Mouse (Mus musculus): ENCODE measurements around the gene Thtpa.

Thtpa gene

DNA sequence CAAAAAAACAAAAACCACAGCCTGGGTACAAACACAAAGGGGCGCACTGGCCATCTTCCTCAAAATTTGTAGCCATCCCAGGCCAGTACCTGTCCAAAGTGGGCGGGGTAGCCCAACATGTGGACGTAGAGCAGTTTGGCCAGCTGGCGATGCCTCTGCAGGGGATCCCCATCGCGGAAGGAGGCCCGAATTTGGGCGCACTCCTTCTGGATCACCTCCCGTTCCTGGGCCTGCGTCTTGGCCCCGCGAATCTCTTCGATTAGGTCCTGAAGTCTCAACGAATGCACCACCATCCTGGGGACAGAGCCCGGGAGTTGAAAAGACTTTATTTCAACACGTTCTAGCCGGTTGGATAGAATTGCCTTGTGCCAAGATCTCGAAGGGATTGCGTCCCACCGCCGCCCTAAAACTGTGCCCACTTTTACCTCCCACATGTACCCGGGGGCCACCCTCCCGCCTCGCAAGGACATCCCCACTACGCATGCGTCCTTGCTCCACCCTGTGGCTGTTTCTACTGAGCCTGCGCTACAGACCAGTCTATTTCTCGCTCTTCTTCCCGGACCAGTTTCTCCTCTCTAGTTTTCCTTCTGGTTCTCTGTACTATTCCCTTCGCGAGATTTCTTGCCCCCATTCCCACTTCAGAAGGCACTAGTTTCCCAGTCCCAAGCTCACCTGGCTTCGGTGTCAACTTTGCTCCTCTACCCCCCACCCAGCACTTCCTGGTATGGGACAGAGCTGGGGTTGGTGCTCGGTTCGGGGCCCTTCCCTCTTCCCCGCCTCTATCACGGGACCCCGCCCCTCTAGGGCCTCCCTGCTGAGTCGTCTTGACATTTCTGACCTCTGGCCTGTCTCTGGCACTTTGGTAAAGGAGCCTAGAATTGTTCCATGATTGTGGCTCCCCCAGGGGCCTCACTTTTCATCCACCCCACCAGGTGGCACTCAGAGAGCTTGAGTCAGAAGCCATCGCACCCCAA, 11.5 kb downstream of the Thtpa start, which contains the start of gene Ap1g2:
Gene Ap1g2 (minus strand): TSS at position 758 of the 974 bp plus-strand sequence.
- peak; percentile 93 for DNase-seq (ENCODE audit: low read depth, low spot score)

GRCm38 (mm10) chr14:55106990-55107389, 12.4 kb downstream of the Thtpa start:
- DNase-seq (ENCODE audit: low read depth, low spot score): no peak

- no peak for DNase-seq (ENCODE audit: low read depth, low spot score)
Measured at GRCm38 (mm10) chr14:55108202-55108870, 13.8 kb downstream of the Thtpa start.

DNA sequence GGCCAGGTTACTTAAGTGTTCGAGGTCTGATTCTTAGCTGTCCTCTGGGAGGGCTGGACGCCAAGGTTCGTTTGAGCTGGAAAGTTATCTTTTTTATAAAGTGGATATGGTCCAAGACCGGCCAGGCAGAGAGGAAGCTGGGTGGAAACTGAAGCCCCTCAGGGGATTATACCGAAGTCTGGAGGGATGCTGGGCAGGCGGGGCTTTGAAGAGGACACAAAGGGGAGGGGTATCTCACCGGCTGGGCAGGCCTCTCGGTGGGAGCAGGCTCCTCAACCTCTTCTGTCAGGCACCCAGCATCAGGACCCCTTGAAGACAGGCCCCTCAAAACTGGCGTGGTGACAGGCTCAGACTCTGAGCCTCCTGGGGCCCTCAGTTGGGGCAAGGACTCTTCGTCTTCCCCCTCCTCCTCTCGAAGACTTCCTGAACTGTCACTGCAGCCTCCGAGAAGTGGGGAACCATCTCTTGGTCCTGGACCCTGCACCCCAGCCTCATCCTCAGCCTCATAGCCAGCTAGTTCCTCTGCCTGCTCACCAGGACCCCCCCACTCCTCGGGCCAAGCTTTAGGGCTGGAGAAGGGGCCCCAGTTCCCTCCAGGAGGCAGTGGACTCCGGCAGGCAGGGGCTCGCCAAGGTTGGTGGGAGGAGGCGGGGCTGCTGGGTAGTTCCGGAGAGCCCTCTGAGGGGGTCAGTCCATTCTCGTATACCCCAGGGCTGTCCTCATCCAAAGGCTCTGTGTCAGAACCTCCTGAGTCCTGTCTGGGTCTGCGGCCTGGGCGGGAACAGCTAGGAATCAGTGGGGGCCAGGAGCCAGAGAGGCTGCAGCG, 14.7 kb downstream of the Thtpa start:
- DNase-seq (ENCODE audit: low read depth, low spot score): no peak

- DNase-seq (ENCODE audit: low read depth, low spot score): no peak
Measured at GRCm38 (mm10) chr14:55110076-55110475, 15.5 kb downstream of the Thtpa start.

DNA sequence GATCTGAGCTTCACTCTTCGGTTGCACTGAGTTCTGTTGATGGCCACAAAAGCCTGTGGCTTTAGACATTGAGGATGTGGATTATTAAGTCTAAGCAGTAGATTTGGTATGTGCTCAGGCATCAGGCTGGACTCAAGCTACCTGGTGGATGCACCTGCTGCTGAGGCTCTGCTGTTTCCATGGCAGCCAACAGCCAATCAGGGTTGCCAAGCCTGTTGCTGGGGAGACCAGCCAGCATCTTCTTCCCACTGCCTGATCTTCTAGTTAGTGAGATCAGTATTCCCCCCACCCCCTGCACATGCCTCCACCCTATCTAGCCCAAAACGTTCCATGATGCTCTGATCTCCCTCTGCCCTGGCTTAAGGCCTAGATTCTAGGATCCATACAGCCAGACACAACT, 17.1 kb downstream of the Thtpa start:
- no peak for DNase-seq (ENCODE audit: low read depth, low spot score)

DNA sequence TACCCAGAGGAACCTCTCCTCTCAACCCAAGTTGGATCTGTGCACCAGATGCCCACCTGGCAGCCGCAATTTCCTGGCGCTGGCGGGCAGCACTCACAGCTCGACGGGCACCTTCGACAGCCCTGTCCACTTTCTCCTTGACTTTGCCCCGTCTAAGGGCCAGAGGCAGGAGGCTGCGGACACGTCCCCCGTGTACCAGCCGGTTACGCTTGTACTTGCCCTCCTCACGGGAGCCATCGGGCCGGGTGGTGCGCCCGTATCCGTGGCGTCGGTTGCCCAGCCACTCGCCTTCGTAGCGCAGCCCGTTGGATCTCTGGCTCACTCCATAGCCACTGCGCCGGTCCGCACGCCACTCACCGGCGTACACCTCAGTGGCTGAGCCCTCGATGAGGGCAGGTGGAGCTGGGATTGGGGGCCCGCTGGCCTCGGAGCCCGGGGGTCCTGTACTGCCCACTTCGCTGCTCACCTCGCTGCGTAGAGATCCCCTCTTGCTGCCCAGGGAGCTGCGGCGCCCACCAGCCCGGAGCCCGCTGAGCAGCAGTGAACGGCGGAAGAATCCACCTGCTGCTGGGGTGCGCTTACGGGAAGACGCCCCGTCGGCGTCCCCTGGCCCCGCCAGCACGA, 18.9 kb downstream of the Thtpa start:
- no peak for DNase-seq (ENCODE audit: low read depth, low spot score)

GRCm38 (mm10) chr14:55113975-55114645, 19.5 kb downstream of the Thtpa start:
- DNase-seq (ENCODE audit: low read depth, low spot score): peak; percentile 71

- DNase-seq (ENCODE audit: low read depth, low spot score): peak; percentile 64
Measured at GRCm38 (mm10) chr14:55114759-55115701, 20.4 kb downstream of the Thtpa start.

DNA sequence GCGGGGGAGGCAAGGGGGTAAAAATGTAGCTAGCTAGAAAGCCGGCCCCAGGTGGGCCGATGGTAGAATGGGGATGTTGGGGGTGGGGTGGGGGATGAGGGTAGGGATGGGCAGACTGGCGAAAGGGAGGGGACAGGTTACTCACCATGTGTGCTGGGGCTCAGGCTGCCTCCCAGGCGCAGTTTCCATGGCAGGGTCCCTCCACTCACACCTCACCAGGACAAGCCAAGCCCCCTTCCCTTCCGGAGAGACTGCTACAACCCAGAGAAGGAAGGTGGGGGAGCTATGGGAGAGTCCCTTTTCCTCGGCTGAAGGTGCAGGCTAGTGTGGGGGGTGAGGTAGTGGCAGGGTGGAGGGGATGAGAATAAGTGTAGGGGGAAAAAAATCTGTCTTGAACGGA, 21.3 kb downstream of the Thtpa start:
- DNase-seq (ENCODE audit: low read depth, low spot score): peak; percentile 38

GRCm38 (mm10) chr14:55116425-55117200, 22.0 kb downstream of the Thtpa start, which contains the start of gene Jph4:
Jph4 (minus strand) TSS chr14:55116935.
- peak; percentile 46 for DNase-seq (ENCODE audit: low read depth, low spot score)

DNA sequence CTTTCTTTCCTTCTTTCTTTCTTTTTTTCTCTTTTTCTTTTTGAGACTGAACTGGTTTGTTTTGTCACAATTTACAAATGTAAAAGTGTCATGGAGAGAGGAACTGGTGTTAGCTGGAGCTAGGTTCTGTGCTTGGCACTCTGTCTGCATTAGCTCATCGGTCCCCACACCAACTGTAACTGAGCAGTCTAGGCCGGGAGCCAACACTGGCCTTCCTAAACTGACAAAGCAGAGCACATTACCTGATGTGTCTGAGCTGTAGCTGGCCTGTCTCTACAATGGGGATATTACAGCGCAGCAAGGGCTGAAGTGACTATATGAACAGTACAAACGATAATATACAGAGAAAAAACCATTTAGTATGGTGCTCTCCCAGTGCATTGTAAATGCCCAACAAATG, 24.3 kb downstream of the Thtpa start:
- DNase-seq (ENCODE audit: low read depth, low spot score): no peak

- peak; percentile 67 for DNase-seq (ENCODE audit: low read depth, low spot score)
Measured at GRCm38 (mm10) chr14:55119421-55120134, 25.0 kb downstream of the Thtpa start.

GRCm38 (mm10) chr14:55121947-55122346, 27.4 kb downstream of the Thtpa start:
- DNase-seq (ENCODE audit: low read depth, low spot score): peak; percentile 89

- DNase-seq (ENCODE audit: low read depth, low spot score): no peak
Measured at GRCm38 (mm10) chr14:55122359-55122758, 27.8 kb downstream of the Thtpa start.

- DNase-seq (ENCODE audit: low read depth, low spot score): no peak
Measured at GRCm38 (mm10) chr14:55125711-55126110, 31.1 kb downstream of the Thtpa start.

- no peak for DNase-seq (ENCODE audit: low read depth, low spot score)
Measured at GRCm38 (mm10) chr14:55126521-55126920, 31.9 kb downstream of the Thtpa start.

- DNase-seq (ENCODE audit: low read depth, low spot score): no peak
Measured at GRCm38 (mm10) chr14:55135676-55136075, 41.1 kb downstream of the Thtpa start.
